Mouse (Mus musculus) neural tube, embryonic 14.5 days (tissue): ENCODE data around the gene Traf3ip1. TPM values are rescaled to one million over a fixed set of nuclear protein-coding genes. Genes with fewer than 3 reads are reported as not detected.
"Not testable (repeated sequence)": the region's sequence is repeated elsewhere in the genome, so short reads cannot be mapped to it uniquely, and the experiment has no call there.

ENCODE experiments used
- ATAC-seq: fragments of 200-750 bp; cut with Nextera tagmentation; 2 replicates; pipeline ENCODE4 v1.8.0; 2017; ENCODE audit warnings: low read depth, mild to moderate bottlenecking, moderate TSS enrichment, moderate library complexity
- H3K27ac ChIP-seq: fragments of 300-500 bp; sonication (generic); 2 replicates; pipeline ENCODE4 v1.5.1; 2014; ENCODE audit warnings: low read depth, mild to moderate bottlenecking, control low read depth, low read length, moderate library complexity, mixed read lengths
- H3K27me3 ChIP-seq: fragments of 300-500 bp; sonication (generic); 2 replicates; pipeline ENCODE4 v1.6.1; 2014; ENCODE audit warnings: low read length; ENCODE audit not compliant: control insufficient read depth, insufficient read depth
- H3K36me3 ChIP-seq: fragments of 300-500 bp; sonication (generic); 2 replicates; pipeline ENCODE4 v1.6.1; 2014; ENCODE audit warnings: low read length, mixed read lengths; ENCODE audit not compliant: control insufficient read depth, insufficient read depth
- H3K4me1 ChIP-seq: fragments of 300-500 bp; sonication (generic); 2 replicates; pipeline ENCODE4 v1.6.1; 2014; ENCODE audit warnings: low read length; ENCODE audit not compliant: control insufficient read depth, insufficient read depth
- H3K4me2 ChIP-seq: fragments of 300-500 bp; sonication (generic); 2 replicates; pipeline ENCODE4 v1.6.1; 2014; ENCODE audit warnings: mild to moderate bottlenecking, low read depth, low read length, control low read depth
- H3K4me3 ChIP-seq: fragments of 300-500 bp; sonication (generic); 2 replicates; pipeline ENCODE4 v1.5.1; 2014; ENCODE audit warnings: low read depth, low read length, control low read depth, mixed read lengths
- H3K9ac ChIP-seq: fragments of 300-500 bp; sonication (generic); replicated peaks from 2 replicates; pipeline ENCODE4 v1.6.1; 2014; ENCODE audit warnings: low read depth, mild to moderate bottlenecking, control low read depth, low read length, mixed read lengths
- H3K9me3 ChIP-seq: fragments of 300-500 bp; sonication (generic); 2 replicates; pipeline ENCODE4 v1.6.1; 2016; ENCODE audit warnings: low read length; ENCODE audit not compliant: control insufficient read depth
- WGBS: fragments of 180-500 bp; shearing (Covaris S2); extraction: QIAGEN DNeasy Blood & Tissue Kit; methylation state at CpG from one replicate; pipeline ENCODE4 v1.1.7; 2014; 5-methylcytosine and 5-hydroxymethylcytosine counted together
- polyA plus RNA-seq: library from polyadenylated mRNA; unstranded; fragments of >200 nt; fragmentation: Nextera tagmentation; extraction: Ambion mirVana; gene quantifications from 2 replicates; pipeline ENCODE4 v1.2.1, GENCODE M21; 2014

The Traf3ip1 gene
- polyA plus RNA-seq, 1 experiment from 2014 or later = 8.7 TPM

DNA sequence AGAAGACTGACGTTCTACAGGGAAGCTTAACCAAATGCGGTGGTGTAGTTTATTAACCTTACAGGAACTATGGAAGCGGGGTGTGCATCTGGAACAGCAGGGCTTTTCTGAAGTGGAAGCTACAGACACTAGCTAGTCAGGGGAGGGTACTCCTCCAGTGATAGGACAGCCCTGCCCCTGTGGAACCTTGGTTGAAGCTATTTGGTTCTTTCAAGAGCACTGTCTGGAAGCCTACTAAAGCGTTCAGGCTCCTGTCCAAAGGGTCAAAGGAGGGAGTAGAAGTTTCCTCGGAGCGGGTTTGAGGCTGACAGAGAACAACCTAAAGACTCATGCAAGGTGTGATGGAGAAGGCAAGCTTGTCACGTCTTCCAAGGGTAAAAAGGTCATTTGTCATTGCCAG is 34.4 kb upstream of the Traf3ip1 start:
- Histone ChIP-seq H3K27ac (peak overlapping the region; percentile 49; the same call in 1 of the 2 replicates), H3K4me1 (peaks cover 20% of the 10 kb centered on the region), H3K4me2 (peak overlapping the region; percentile 54), H3K4me3 (peak overlapping the region; percentile 76), H3K27me3 (no peaks in the 10 kb centered on the region), H3K9me3 (no peaks in the 10 kb centered on the region), H3K9ac (peak overlapping the region; percentile 8; the same call in 1 of the 2 replicates), H3K36me3 (no peaks in the 10 kb centered on the region)
- WGBS = 45% methylated on average over 7 of the region's 7 CpGs
- ATAC-seq = no peak

DNA sequence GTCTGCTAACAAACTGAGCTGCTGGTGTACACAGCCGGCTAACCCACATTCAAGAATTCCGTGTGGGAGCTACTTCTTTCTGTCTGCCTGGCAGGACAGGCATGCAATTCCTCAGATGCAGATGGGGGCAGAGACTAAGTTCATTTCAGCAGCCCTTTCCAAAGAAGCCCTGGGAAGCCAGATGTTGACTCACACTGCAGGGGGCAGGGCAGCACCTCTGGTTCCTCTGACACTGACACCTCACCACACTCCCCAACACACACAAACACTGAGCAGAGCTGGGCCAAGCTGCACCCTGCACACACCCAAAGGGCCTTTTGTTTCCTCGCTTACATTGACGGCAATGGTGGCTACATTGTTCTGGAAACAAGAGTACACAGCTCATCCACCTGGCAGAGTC is 33.9 kb upstream of the Traf3ip1 start:
- no peaks in the 10 kb centered on the region for H3K9me3 ChIP-seq
- H3K27ac ChIP-seq = no peak overlapping the region
- H3K9ac ChIP-seq = no peak overlapping the region
- ATAC-seq = no peak
- WGBS = 57% methylated on average over 4 of the region's 4 CpGs
- peaks cover 15% of the 10 kb centered on the region for H3K4me1 ChIP-seq
- H3K4me3 ChIP-seq = no peak overlapping the region
- no peak overlapping the region for H3K4me2 ChIP-seq
- no peaks in the 10 kb centered on the region for H3K27me3 ChIP-seq
- no peaks in the 10 kb centered on the region for H3K36me3 ChIP-seq

DNA sequence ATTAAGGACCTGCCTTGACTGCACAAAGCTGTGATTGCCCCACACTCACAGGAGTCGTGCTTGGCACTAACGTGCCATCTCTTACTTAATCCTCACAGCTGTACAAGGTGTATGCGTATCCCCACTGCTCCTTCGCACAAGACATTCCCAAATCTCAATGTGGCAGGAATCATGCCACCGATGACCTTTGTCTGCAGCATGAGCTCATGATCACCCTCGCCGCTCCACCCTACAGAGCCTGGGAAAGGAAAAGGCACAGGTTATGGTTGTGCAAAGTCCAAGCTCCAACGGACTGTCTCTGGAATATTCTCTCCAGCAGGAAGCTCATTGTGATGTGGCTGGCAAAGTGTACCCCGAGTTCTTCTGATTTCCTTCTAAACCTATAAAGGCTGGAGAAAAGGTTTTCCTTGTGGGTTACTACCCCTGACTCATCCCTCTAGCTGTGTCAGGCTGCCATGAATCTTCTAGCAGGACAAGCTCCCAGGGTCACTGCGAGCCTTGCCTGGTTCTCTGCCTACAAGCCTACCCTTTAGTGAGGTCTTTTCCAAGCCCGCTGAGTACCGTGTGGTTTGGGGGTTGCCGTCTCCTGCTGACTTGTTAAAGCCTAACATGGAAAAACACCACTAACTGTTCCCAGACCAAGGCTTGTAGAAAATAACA is 31.0 kb upstream of the Traf3ip1 start:
- H3K4me2 ChIP-seq = no peak overlapping the region
- H3K4me1 ChIP-seq = peaks cover 4% of the 10 kb centered on the region; the same call in 1 of the 2 replicates
- H3K9ac ChIP-seq = no peak overlapping the region
- no peaks in the 10 kb centered on the region for H3K27me3 ChIP-seq
- no peaks in the 10 kb centered on the region for H3K9me3 ChIP-seq
- H3K36me3 ChIP-seq = no peaks in the 10 kb centered on the region
- no peak overlapping the region for H3K4me3 ChIP-seq
- ATAC-seq = no peak
- 90% methylated on average over 13 of the region's 13 CpGs for WGBS
- no peak overlapping the region for H3K27ac ChIP-seq

DNA sequence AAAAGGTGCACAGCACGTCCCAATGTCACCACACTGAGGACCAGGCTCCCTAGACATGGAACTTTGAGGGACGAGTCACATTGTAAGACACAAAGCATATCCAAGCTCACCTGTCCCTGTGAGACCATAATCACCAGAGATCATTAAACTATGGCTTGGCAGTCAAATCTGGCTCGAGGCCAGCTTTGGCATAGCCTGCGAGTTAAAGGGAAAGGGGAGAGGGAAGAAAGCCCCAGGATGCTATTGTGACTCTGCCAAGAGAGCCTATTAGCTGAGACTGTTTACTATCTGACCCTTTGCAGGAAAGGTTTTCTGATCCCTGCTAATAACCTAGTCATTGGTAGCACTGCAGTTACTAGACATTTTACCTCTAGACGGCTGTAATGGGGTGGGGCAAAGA is 30.0 kb upstream of the Traf3ip1 start:
- H3K36me3 ChIP-seq = no peaks in the 10 kb centered on the region
- no peak overlapping the region for H3K4me3 ChIP-seq
- no peak overlapping the region for H3K27ac ChIP-seq
- H3K9ac ChIP-seq = no peak overlapping the region
- H3K9me3 ChIP-seq = no peaks in the 10 kb centered on the region
- no peaks in the 10 kb centered on the region for H3K4me1 ChIP-seq
- H3K4me2 ChIP-seq = no peak overlapping the region
- no peaks in the 10 kb centered on the region for H3K27me3 ChIP-seq
- WGBS = 43% methylated on average over 5 of the region's 5 CpGs
- ATAC-seq = no peak

DNA sequence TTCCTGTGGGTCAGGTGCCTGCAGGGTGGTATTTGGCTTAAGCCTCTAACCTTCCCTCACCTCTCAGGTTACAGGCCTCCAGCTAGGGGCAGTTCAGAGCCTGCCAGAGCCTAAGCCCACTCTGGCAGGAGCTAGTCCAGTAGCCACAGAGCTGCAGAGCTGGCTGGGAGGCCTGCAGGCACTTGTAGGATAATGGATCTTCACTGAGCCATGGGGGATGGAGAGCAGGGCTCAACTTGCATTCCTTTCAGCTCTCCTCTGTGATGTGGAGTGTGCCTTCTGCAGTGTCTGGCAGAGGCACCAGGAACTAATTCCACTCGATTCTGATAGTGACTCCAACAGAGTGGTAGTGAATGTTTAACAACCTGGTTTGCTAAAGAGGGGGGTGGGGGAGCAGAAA is 29.2 kb upstream of the Traf3ip1 start:
- H3K27ac ChIP-seq = no peak overlapping the region
- H3K4me2 ChIP-seq = no peak overlapping the region
- H3K9me3 ChIP-seq = no peaks in the 10 kb centered on the region
- H3K9ac ChIP-seq = no peak overlapping the region
- WGBS = 29% methylated on average over 1 of the region's 1 CpGs
- no peaks in the 10 kb centered on the region for H3K4me1 ChIP-seq
- no peaks in the 10 kb centered on the region for H3K36me3 ChIP-seq
- no peak for ATAC-seq
- H3K27me3 ChIP-seq = no peaks in the 10 kb centered on the region
- H3K4me3 ChIP-seq = no peak overlapping the region

DNA sequence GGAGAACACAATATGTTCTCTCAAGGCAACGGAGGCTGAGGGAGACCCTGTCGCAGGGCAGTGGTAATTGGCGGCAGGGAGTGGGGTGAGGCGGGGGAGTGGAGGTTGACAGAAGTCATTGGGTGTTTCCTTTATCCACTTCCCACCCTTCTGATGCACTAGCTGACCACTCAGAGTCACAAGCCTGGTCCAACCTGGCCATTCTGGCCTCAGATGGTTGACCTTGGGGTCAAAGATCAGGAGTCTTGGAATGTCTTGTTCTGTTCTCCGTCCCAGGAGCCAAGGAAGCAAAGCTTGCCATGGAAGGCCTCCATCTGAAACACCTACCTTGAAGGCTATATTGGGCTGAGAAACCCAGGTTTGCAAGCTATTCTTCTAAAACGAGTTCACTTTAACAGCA is 28.3 kb upstream of the Traf3ip1 start:
- Histone ChIP-seq H3K4me1 (no peaks in the 10 kb centered on the region), H3K27me3 (no peaks in the 10 kb centered on the region), H3K4me2 (no peak overlapping the region), H3K9ac (no peak overlapping the region), H3K4me3 (no peak overlapping the region), H3K27ac (no peak overlapping the region), H3K36me3 (no peaks in the 10 kb centered on the region), H3K9me3 (no peaks in the 10 kb centered on the region)
- WGBS = 96% methylated on average over 6 of the region's 6 CpGs
- no peak for ATAC-seq

DNA sequence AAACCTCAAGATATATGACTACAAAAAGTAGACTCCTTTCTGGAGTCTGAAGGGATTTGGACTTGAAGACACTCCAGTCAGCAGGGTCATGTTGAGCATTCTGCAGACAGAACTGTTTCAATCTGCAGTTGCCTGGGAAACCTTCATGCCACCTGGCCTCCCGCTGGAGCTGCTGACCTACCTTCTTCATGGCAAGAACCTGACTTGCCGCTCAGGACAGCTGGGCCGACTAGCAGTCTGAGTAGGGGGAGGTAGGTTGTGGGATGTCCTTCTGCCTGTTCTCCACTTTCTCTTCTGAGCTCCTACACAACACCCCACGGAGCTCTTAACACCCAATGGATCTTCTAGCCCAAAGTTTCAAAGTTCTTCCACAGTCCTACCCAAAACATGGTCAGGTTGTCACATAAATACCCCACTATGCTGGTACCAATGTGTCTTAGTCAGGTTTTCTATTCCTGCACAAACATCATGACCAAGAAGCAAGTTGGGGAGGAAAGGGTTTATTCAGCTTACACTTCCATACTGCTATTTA is 24.5 kb upstream of the Traf3ip1 start:
- ATAC-seq = no peak
- Histone ChIP-seq H3K4me3 (no peak overlapping the region), H3K36me3 (no peaks in the 10 kb centered on the region), H3K27ac (no peak overlapping the region), H3K4me1 (no peaks in the 10 kb centered on the region), H3K9me3 (no peaks in the 10 kb centered on the region), H3K27me3 (no peaks in the 10 kb centered on the region), H3K4me2 (no peak overlapping the region), H3K9ac (no peak overlapping the region)
- 82% methylated on average over 4 of the region's 4 CpGs for whole genome bisulfite sequencing

DNA sequence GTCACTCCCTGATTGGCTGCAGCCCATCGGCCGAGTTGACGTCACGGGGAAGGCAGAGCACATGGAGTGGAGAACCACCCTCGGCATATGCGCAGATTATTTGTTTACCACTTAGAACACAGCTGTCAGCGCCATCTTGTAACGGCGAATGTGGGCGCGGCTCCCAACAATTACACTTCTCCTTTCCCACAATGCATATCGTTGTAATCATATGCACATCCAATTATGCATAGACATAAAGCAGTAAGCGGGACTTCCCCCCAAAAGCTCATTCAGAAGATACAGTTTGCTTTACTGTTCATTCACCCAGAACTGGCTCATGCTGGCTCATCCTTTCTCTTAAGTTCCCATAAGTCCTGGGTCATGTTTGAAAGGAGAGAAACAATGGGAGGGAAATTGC is 16.3 kb upstream of the Traf3ip1 start:
- not testable (repeated sequence) for H3K9me3 ChIP-seq, H3K27ac ChIP-seq, H3K4me1 ChIP-seq, ATAC-seq, H3K9ac ChIP-seq, H3K4me3 ChIP-seq, H3K4me2 ChIP-seq, H3K27me3 ChIP-seq, H3K36me3 ChIP-seq
- WGBS = 94% methylated on average over 9 of the region's 13 CpGs

DNA sequence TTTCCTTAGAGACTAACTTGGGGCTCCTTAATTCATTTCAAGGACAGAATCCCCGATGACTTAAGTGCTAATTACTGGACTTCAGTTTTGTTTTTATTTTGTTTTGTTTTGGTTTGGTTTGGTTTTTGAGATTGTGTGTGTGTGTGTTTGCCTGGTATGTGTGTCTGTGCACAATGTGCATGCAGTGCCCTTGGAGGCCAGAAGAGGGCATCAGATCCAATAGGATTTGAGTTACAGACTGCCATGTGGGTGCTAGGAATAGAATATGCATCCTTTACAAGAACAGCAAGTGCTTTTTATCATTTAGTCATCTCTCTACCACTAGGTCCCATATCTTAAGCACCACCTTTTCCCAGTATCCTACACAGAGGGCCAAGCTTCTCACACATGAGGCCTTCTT is 15.5 kb upstream of the Traf3ip1 start:
- Histone ChIP-seq H3K36me3 (no peaks in the 10 kb centered on the region), H3K9ac (no peak overlapping the region), H3K9me3 (no peaks in the 10 kb centered on the region), H3K4me2 (no peak overlapping the region), H3K4me3 (no peak overlapping the region), H3K27ac (no peak overlapping the region), H3K27me3 (no peaks in the 10 kb centered on the region), H3K4me1 (no peaks in the 10 kb centered on the region)
- ATAC-seq = no peak
- WGBS = 97% methylated on average over 1 of the region's 1 CpGs
